Mouse (Mus musculus) cerebellum, postnatal 36 days (tissue): ENCODE measurements around the gene Gm9780.
"Not testable (repeated sequence)": the region's sequence is repeated elsewhere in the genome, so short reads cannot be mapped to it uniquely, and the experiment has no call there.

Experiments
- DNase-seq, 2 experiments: peaks; one replicate each; pipeline ENCODE4 v3.0.0; 2021 to 2022; ENCODE audit warnings: mixed read lengths in 2 of 2

The Gm9780 gene

DNA sequence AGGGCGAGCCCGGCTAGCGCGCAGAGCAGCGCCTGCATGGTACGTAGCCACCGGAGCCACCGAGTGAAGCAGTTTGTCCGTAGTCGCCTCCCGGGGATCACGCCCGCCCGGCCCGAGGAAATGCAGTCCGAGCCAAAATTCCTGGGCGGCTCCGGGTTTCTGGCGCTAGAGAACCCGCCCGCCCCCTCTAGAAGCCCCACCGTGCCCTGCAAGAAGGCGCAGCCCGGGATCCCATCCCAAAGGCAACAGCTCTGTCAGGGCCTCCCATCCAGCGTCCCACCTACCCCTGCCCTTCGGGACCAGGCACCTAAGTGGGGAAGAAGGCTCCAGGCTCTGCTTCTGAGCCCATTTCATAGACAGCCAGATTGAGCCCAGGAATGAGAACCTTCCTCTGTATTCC is at the start of gene Gm9780:
Gene Gm9780 (minus strand): TSS at position 101 of the 400 bp plus-strand sequence.
- not testable (repeated sequence) for DNase-seq

- not testable (repeated sequence) for DNase-seq
Observed at GRCm38 (mm10) chr14:26081997-26082396, 39.5 kb upstream of the Gm9780 start, which contains the start of gene Cphx3. Gene Cphx3 (plus strand): TSS chr14:26082297.

GRCm38 (mm10) chr14:26081216-26081615 is 38.7 kb upstream of the Gm9780 start, which contains the start of gene Cphx2:
Gene Cphx2 (plus strand): TSS chr14:26081516.
- not testable (repeated sequence) for DNase-seq

DNA sequence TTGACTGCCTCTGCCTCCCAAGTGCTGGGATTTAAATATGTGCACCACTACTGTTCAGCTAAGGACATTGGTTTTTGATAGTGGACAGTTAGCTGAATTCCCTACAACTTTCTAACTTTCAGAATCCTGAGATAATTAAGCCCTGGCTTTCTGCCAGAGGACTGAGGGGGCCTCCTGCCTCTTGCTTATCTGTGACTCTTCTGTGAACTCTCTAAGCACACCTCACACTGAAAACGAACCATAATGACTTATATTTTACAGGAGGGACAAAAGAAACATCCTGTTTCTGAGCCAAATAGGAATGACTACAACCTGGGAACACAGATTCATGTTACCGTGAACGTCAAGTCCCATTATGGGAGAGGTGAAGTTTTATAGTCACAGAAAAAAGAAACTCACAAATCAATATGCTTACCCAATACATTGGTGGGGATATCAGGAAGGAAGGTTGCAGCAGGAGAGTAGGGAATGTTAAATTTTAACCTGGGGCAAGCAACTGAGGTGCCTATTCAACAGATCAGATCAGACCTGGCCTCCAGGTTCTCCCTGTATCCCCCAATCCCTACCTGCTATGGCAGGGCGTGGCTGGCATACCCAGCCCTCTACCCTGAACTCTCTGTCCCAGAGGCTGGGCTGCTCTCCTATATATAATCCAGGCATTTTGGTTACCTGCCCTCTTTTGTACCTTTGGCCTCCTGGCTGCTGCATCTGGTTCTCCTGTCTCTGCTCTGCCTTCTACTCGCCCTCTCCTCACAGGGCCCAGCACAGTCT is 34.3 kb upstream of the Gm9780 start:
- not testable (repeated sequence) for DNase-seq

DNA sequence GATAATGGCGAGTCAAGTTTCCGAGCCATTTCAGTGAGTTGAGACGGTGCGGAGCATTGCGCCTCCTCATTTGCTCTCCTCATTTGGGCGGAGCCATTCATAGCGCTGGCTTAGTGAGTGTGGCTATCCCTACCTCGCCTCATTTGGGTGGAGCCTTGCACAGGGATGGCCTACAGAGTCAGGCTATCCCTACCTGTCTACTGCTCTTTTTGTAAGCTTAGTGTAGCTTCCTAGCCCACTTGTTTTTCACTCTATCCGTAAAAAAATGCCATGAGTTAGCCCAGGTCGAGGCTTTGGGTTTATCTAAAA is 24.8 kb upstream of the Gm9780 start, which contains the start of gene Tmem254c:
Gene Tmem254c (minus strand): TSS at position 31 of the 309 bp plus-strand sequence.
- not testable (repeated sequence) for DNase-seq

DNA sequence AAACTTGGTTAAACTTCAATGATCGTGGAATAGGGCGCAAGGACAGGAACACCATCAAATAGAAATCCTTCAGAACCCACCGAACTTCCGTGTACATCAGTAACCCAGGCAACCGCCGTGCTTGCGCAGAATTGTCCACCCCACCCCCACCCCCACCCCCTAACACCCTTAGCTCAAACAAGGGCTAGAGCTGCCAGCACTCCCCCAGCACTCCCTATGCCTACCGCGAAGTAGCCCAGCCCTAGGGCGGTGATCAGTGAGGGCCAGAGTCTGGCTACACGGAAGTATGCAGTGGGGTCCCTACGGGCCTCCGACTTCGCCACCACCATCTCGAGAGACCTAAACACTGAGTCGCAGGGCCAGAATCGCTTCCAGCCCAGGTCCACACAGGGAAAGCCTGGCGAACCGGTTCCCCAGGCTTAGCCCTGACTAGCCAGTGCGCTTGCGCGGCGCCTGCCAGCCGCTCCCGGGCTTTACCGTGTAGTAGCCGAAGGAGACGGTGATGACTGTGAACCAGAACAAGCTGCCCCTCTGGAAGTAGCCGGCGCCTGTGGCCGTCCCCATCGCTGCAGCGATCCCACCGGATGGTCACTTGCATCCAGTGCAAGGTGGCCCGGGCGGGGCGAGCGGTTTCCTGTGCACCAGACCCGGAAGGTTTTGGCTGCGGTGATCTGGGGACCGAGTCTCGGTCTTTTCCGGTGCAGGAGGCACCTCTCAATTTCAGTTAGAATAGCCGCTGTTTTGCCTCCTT is 24.2 kb upstream of the Gm9780 start:
- not testable (repeated sequence) for DNase-seq

GRCm38 (mm10) chr14:26059362-26059761 is 16.9 kb upstream of the Gm9780 start:
- DNase-seq: not testable (repeated sequence)

- not testable (repeated sequence) for DNase-seq
Observed at GRCm38 (mm10) chr14:26058184-26058583, 15.7 kb upstream of the Gm9780 start.

DNA sequence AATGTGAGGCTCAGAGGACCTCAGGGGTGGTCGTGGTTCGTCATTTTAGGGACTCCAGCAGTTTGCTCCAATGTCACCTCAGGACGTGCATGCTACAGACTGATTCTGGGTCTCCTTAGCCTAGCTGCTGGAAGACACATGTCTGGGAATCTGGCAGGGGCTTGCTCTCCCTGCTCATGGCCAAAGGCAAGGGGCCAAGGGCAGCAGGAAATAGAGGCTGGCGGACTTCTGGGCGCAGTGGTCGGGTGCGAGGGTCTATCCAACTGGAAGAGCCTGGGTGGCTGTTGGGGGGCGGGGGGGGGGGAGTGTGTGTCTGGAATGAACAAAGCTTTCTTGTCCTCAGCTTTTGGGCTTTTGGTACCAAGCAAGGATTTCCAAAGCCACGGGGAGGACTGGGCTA is 6.3 kb upstream of the Gm9780 start:
- DNase-seq: not testable (repeated sequence)

DNA sequence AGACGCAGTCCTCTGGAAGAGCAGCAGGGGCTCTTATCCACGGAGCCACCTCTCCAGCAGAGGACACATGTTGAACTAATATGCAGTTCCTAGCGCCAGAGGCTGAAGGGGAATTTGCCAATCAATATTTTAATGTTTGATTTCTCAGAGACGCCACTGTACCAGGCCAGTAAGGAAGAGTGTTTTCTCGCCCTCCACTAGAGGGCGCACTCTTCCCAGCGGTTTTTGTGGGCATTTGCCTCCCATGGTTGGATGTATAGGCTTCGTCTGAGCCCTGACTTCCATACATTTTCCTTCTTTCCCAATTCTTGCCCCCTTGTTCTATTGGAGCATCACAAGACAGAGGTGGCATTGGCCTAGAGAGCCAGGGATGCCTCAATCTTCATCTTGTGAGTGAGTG is 4.5 kb upstream of the Gm9780 start:
- DNase-seq: not testable (repeated sequence)

DNA sequence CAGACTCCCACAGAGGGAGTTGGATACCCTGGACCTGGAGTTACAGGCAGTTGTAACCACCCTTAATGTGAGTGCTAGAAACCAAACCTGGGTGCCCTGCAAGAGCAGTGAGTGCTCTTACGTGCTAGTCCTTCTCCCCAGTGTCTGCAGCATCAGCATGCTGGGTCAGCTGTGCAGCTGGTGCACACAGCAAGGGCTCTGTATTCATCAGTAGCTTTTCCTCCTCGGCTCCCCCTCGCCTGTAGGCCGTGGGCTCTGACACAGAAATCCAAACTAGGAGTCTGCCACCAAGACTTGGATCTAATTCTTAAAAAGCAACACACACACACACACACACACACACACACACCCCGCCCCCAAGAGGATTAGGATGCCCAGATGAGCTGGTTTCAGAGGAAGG is 2.5 kb upstream of the Gm9780 start:
- DNase-seq: not testable (repeated sequence)

- not testable (repeated sequence) for DNase-seq
Observed at GRCm38 (mm10) chr14:26035439-26035838, 7.1 kb downstream of the Gm9780 start.

GRCm38 (mm10) chr14:26034364-26034763 is 8.1 kb downstream of the Gm9780 start:
- not testable (repeated sequence) for DNase-seq

DNA sequence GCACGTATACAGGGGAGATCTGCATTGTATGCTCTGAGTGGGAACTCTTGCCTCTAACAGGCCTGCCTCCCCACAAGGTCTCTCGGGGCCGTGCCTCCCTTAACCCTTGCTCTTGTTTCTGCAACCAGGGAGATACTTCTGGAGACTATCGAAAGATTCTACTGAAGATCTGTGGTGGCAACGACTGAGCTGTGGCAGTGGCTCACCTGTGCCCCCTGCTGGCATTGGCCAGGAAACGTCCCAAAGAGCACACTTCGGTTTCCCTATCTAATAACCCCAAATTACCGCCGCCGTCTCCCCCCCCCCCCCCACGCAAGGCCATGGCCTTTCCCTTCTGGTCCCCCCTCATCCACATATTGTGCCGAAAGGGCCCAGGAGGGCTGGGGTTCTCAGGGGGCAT is 16.9 kb downstream of the Gm9780 start:
- DNase-seq: not testable (repeated sequence)

GRCm38 (mm10) chr14:26022831-26023230 is 19.7 kb downstream of the Gm9780 start:
- DNase-seq: not testable (repeated sequence)

- not testable (repeated sequence) for DNase-seq
Observed at GRCm38 (mm10) chr14:26021555-26021954, 21.0 kb downstream of the Gm9780 start.

GRCm38 (mm10) chr14:26016414-26016813 is 26.1 kb downstream of the Gm9780 start:
- not testable (repeated sequence) for DNase-seq

GRCm38 (mm10) chr14:26007462-26007861 is 35.0 kb downstream of the Gm9780 start:
- not testable (repeated sequence) for DNase-seq

DNA sequence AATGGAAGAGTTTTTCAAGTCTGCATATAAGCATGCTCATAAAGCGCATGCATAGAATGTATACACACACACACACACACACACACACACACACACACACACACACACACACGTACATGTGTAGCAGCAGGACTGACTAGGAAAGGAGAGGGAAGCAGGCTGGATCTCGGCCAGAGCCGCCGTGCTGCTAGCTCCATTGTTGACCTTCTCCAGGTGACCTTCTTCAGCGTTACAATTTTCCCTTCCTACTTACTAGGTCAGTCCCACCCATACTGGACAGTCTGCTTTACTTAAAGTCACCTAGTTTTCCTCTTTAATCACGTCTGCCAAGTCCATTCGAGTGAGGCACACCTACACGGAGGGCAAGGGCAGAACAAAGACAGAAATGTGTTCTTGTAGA is 60.6 kb downstream of the Gm9780 start:
- not testable (repeated sequence) for DNase-seq

GRCm38 (mm10) chr14:25979242-25979941 is 63.1 kb downstream of the Gm9780 start:
- DNase-seq: not testable (repeated sequence)

DNA sequence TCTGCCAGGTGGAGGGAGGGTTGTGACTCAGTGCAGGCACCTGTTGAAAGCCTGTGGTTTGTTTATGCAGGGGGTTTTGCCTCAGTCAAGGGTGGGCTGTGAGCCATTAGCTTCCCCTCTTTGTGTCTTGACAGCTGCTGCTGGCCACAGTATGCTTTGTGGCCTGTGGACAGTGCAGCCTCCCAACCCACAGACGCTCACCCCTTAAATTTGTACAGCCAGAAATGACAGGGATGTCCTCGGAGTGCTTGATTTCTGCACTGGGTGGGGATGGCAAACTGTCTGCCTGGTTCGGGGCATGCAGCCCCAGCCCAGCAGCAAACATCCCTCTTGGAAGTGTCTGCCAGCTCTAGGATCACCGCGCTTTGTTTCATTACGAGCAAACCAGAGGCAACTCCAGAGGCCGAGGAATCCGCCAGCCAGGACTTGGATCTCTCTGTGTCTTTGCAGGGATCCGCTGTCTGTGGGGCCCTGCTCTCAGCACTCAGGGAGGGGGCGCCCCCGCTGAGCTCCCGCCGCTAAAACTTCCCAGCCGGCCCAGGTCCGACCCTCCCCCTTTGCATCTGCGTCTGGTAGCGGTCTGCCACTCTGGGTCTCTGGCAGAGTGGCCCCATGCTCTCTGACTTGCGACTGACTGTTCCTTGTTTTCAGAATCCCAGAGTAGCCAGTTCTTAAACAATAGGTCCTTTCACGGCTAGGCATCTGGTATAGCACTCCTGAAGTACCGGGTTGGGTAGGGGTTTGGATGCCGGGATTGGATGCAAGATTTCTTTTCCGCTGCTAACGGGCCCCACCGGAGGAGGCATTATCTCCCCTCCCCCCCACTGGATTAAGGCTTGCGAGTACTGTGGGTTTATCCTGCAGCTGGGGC is 63.9 kb downstream of the Gm9780 start, which contains the start of gene Duxbl1:
Gene Duxbl1 (plus strand): TSS at position 207 of the 871 bp plus-strand sequence.
- not testable (repeated sequence) for DNase-seq
